Mouse (Mus musculus) hindbrain, embryonic 11.5 days (tissue): Measurements from ENCODE around the gene Rnase13. TPM values are rescaled to one million over a fixed set of nuclear protein-coding genes. Genes with fewer than 3 reads are reported as not detected.

Source experiments
- ATAC-seq: fragments of 200-750 bp; cut with Nextera tagmentation; 2 replicates; pipeline ENCODE4 v1.8.0; 2017; ENCODE audit warnings: mild to moderate bottlenecking, moderate TSS enrichment, moderate library complexity; ENCODE audit not compliant: low FRiP score
- DNase-seq: peaks from one replicate; pipeline ENCODE4 v3.0.0-alpha.2; 2015; ENCODE audit warnings: low spot score
- H3K27ac ChIP-seq: fragments of 300-500 bp; sonication (generic); 2 replicates; pipeline ENCODE4 v1.5.1; 2014; ENCODE audit warnings: mild to moderate bottlenecking, low read depth, low read length
- H3K27me3 ChIP-seq: fragments of 300-500 bp; sonication (generic); 2 replicates; pipeline ENCODE4 v1.6.1; 2014; ENCODE audit warnings: mild to moderate bottlenecking, low read length, moderate library complexity, mixed read lengths; ENCODE audit not compliant: control insufficient read depth, insufficient read depth
- H3K36me3 ChIP-seq: fragments of 300-500 bp; sonication (generic); 2 replicates; pipeline ENCODE4 v1.6.1; 2014; ENCODE audit warnings: mild to moderate bottlenecking, low read length, moderate library complexity, mixed read lengths; ENCODE audit not compliant: control insufficient read depth, insufficient read depth
- H3K4me1 ChIP-seq: fragments of 300-500 bp; sonication (generic); replicated peaks from 2 replicates; pipeline ENCODE4 v1.6.1; 2014; ENCODE audit warnings: low read length, mixed read lengths; ENCODE audit not compliant: control insufficient read depth, insufficient read depth
- H3K4me2 ChIP-seq: fragments of 300-500 bp; sonication (generic); replicated peaks from 2 replicates; pipeline ENCODE4 v1.6.1; 2014; ENCODE audit warnings: mild to moderate bottlenecking, low read depth, low read length
- H3K4me3 ChIP-seq: fragments of 300-500 bp; sonication (generic); 2 replicates; pipeline ENCODE4 v1.5.1; 2014; ENCODE audit warnings: low read depth, low read length
- H3K9ac ChIP-seq: fragments of 300-500 bp; sonication (generic); 2 replicates; pipeline ENCODE4 v1.6.1; 2014; ENCODE audit warnings: low read depth, low read length
- H3K9me3 ChIP-seq: fragments of 300-500 bp; sonication (generic); 2 replicates; pipeline ENCODE4 v1.6.1; 2016; ENCODE audit warnings: low read length; ENCODE audit not compliant: control insufficient read depth
- WGBS: fragments of 180-500 bp; shearing (Covaris S2); extraction: QIAGEN DNeasy Blood & Tissue Kit; methylation state at CpG from one replicate; pipeline ENCODE4 v1.1.7; 2014; 5-methylcytosine and 5-hydroxymethylcytosine counted together
- polyA plus RNA-seq: library from polyadenylated mRNA; unstranded; fragments of >200 nt; fragmentation: Nextera tagmentation; extraction: Ambion mirVana; gene quantifications from 2 replicates; pipeline ENCODE4 v1.2.1, GENCODE M21; 2014

Rnase13 gene
- polyA plus RNA-seq, 1 experiment from 2014 or later: not detected

- H3K36me3 ChIP-seq: no peaks in the 10 kb centered on the region
- DNase-seq: no peak
- no peak overlapping the region for H3K27ac ChIP-seq
- H3K4me3 ChIP-seq: no peak overlapping the region
- ATAC-seq: no peak
- no peak overlapping the region for H3K4me2 ChIP-seq
- no peaks in the 10 kb centered on the region for H3K9me3 ChIP-seq
- 87% methylated on average over 9 of the region's 9 CpGs for WGBS
- H3K9ac ChIP-seq: no peak overlapping the region
- no peaks in the 10 kb centered on the region for H3K27me3 ChIP-seq
- H3K4me1 ChIP-seq: no peaks in the 10 kb centered on the region
These were observed 18.8 kb downstream of the Rnase13 start for GRCm38 (mm10) chr14:51903782-51904181.

GRCm38 (mm10) chr14:51902806-51903710 lies 19.5 kb downstream of the Rnase13 start:
- ATAC-seq (peak; percentile 80), DNase-seq (peak; percentile 86)
- Histone ChIP-seq H3K4me1 (no peaks in the 10 kb centered on the region), H3K4me3 (no peak overlapping the region), H3K4me2 (no peak overlapping the region), H3K27me3 (no peaks in the 10 kb centered on the region), H3K9ac (no peak overlapping the region), H3K27ac (no peak overlapping the region), H3K36me3 (no peaks in the 10 kb centered on the region), H3K9me3 (no peaks in the 10 kb centered on the region)
- WGBS: 61% methylated on average over 9 of the region's 9 CpGs

GRCm38 (mm10) chr14:51899351-51899750 lies 23.2 kb downstream of the Rnase13 start:
- no peaks in the 10 kb centered on the region for H3K9me3 ChIP-seq
- no peaks in the 10 kb centered on the region for H3K36me3 ChIP-seq
- H3K4me2 ChIP-seq: no peak overlapping the region
- H3K27ac ChIP-seq: no peak overlapping the region
- no peak overlapping the region for H3K4me3 ChIP-seq
- DNase-seq (no peak), ATAC-seq (no peak)
- H3K9ac ChIP-seq: no peak overlapping the region
- H3K27me3 ChIP-seq: no peaks in the 10 kb centered on the region
- H3K4me1 ChIP-seq: no peaks in the 10 kb centered on the region
- 90% methylated on average over 1 of the region's 1 CpGs for WGBS

DNA sequence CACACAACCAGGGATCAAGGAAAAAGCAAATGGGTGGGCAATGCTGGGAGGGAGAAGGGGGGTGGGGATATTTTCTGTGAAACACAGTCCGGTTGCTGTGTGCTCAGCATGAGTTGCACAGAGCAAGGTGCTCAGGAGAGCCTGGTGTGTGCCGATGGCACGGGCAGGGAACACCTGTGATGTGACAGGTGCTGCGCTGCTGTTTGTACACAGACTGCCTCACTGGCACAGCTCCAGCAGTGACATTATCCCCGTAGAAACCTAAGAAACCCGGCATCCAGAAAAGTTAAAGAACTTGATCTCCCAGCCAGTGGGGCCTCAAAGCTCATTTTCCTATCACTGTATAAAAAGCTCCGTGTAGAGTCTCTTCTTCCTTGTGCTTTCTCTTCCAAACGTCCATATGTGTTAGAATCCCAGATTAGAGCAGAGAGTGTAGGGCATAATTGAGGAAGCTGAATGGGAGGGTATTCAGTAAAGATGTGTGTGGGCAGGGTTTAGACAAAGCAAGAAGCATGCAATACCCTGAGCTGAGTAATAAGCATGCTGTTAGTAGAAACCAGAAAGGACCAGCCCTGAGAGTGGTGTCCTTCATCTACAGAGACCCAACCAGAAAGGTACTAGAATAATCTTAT lies 25.9 kb downstream of the Rnase13 start:
- Histone ChIP-seq H3K4me2 (no peak overlapping the region), H3K27me3 (no peaks in the 10 kb centered on the region), H3K4me1 (no peaks in the 10 kb centered on the region), H3K9me3 (no peaks in the 10 kb centered on the region), H3K27ac (no peak overlapping the region), H3K9ac (no peak overlapping the region), H3K36me3 (0 out of 2 replicates have a peak, but pooled peaks cover 2% of the 10 kb centered on the region), H3K4me3 (no peak overlapping the region)
- ATAC-seq (no peak), DNase-seq (no peak)
- 85% methylated on average over 8 of the region's 8 CpGs for WGBS

- Histone ChIP-seq H3K9me3 (no peaks in the 10 kb centered on the region), H3K4me2 (no peak overlapping the region), H3K27me3 (no peaks in the 10 kb centered on the region), H3K9ac (no peak overlapping the region), H3K27ac (no peak overlapping the region), H3K36me3 (0 out of 2 replicates have a peak, but pooled peaks cover 5% of the 10 kb centered on the region), H3K4me3 (no peak overlapping the region), H3K4me1 (no peaks in the 10 kb centered on the region)
- ATAC-seq (no peak), DNase-seq (no peak)
- 84% methylated on average over 6 of the region's 6 CpGs for WGBS
These were observed 26.6 kb downstream of the Rnase13 start for GRCm38 (mm10) chr14:51896019-51896418.

GRCm38 (mm10) chr14:51895071-51895470 lies 27.5 kb downstream of the Rnase13 start:
- H3K4me3 ChIP-seq: no peak overlapping the region
- no peaks in the 10 kb centered on the region for H3K4me1 ChIP-seq
- H3K9me3 ChIP-seq: no peaks in the 10 kb centered on the region
- no peak for ATAC-seq
- H3K27ac ChIP-seq: no peak overlapping the region
- no peak overlapping the region for H3K4me2 ChIP-seq
- 80% methylated on average over 14 of the region's 14 CpGs for WGBS
- H3K27me3 ChIP-seq: no peaks in the 10 kb centered on the region
- no peak overlapping the region for H3K9ac ChIP-seq
- no peak for DNase-seq
- H3K36me3 ChIP-seq: 0 out of 2 replicates have a peak, but pooled peaks cover 5% of the 10 kb centered on the region

- H3K4me1 ChIP-seq: no peaks in the 10 kb centered on the region
- ATAC-seq (no peak), DNase-seq (no peak)
- no peak overlapping the region for H3K4me3 ChIP-seq
- 71% methylated on average over 3 of the region's 3 CpGs for WGBS
- H3K27ac ChIP-seq: no peak overlapping the region
- H3K4me2 ChIP-seq: no peak overlapping the region
- H3K9ac ChIP-seq: no peak overlapping the region
- H3K36me3 ChIP-seq: 0 out of 2 replicates have a peak, but pooled peaks cover 8% of the 10 kb centered on the region
- H3K27me3 ChIP-seq: no peaks in the 10 kb centered on the region
- no peaks in the 10 kb centered on the region for H3K9me3 ChIP-seq
These were observed 28.8 kb downstream of the Rnase13 start for GRCm38 (mm10) chr14:51893809-51894208.

- H3K27ac ChIP-seq: no peak overlapping the region
- no peaks in the 10 kb centered on the region for H3K9me3 ChIP-seq
- no peaks in the 10 kb centered on the region for H3K4me1 ChIP-seq
- H3K4me3 ChIP-seq: no peak overlapping the region
- ATAC-seq (no peak), DNase-seq (no peak)
- 42% methylated on average over 10 of the region's 10 CpGs for WGBS
- no peak overlapping the region for H3K9ac ChIP-seq
- no peaks in the 10 kb centered on the region for H3K27me3 ChIP-seq
- 0 out of 2 replicates have a peak, but pooled peaks cover 8% of the 10 kb centered on the region for H3K36me3 ChIP-seq
- no peak overlapping the region for H3K4me2 ChIP-seq
These were observed 29.3 kb downstream of the Rnase13 start for GRCm38 (mm10) chr14:51893094-51893794.
